Mouse (Mus musculus): ENCODE data around the gene Kcnk15. TPM values are rescaled to one million over a fixed set of nuclear protein-coding genes. Genes with fewer than 3 reads are reported as not detected.

The Kcnk15 gene
- polyA plus RNA-seq, 1 experiment from 2014 or later: not detected

DNA sequence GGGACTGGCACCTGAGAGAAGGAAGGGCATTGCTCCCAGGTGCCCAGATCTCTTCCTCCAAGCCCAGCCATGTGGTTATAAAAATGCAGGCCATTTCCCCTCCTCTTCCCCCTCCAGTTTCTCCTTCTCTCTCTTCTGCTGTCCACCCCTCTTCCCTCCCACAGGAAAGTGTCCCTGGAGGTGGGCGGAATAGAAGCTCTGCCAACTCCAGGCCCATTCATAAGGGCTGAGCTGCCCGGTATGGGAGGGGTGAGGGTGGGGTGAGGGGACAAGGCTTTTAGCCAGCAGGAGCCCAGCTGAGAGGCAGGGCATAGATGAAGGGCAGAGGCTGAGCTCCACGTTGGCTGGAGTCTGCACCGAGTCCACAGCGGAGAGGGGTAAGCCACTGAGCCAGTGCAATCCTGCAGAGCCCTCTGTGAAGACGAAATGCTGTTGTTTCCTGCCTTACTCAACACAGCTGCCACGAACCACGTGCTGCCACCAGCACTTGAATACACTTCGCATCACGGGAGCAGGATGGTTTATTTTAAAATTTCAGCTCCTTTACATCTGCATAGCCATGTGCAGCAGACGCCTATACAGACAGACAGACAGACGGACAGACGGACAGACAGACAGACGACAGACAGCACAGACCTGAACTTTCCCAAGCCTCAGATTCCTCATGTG lies 23.5 kb downstream of the Kcnk15 start:
- ATAC-seq (ENCODE audit: low FRiP score): no peak
- Histone ChIP-seq H3K4me2 (no peak overlapping the region), H3K9me3 (replicated peaks) (no peaks in the 10 kb centered on the region), H3K4me1 (peaks cover 28% of the 10 kb centered on the region), H3K27me3 (replicated peaks) (no peaks in the 10 kb centered on the region), H3K9ac (replicated peaks) (no peak overlapping the region), H3K4me3 (replicated peaks) (no peak overlapping the region), H3K27ac (replicated peaks) (no peak overlapping the region), H3K36me3 (0 out of 2 replicates have a peak, but pooled peaks cover 2% of the 10 kb centered on the region)
- 72% methylated on average over 14 of the region's 14 CpGs for WGBS

DNA sequence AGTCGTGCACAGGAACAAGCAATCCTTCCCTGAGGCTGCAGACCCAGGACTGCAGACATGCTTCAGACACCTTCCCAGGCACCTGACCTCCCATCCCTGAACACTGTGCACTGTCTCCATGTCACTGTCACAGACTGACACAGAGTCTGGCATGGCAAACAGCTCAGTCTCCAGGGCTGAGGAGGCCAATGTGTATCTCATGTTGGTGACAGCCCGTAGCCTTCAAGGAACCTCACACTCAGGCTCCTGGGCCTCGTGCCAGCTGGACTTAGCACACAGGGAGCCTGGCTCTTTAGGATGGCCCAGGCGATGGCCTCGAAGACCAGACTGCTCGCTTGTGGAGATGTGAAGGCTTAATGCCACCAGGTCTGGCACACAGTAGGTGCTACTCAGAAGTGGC lies 27.4 kb downstream of the Kcnk15 start:
- Histone ChIP-seq H3K27me3 (replicated peaks) (no peaks in the 10 kb centered on the region), H3K36me3 (0 out of 2 replicates have a peak, but pooled peaks cover 2% of the 10 kb centered on the region), H3K4me2 (no peak overlapping the region), H3K9me3 (replicated peaks) (no peaks in the 10 kb centered on the region), H3K9ac (replicated peaks) (no peak overlapping the region), H3K4me3 (replicated peaks) (no peak overlapping the region), H3K27ac (replicated peaks) (no peak overlapping the region), H3K4me1 (peaks cover 20% of the 10 kb centered on the region)
- ATAC-seq (ENCODE audit: low FRiP score): no peak
- 82% methylated on average over 6 of the region's 6 CpGs for WGBS

DNA sequence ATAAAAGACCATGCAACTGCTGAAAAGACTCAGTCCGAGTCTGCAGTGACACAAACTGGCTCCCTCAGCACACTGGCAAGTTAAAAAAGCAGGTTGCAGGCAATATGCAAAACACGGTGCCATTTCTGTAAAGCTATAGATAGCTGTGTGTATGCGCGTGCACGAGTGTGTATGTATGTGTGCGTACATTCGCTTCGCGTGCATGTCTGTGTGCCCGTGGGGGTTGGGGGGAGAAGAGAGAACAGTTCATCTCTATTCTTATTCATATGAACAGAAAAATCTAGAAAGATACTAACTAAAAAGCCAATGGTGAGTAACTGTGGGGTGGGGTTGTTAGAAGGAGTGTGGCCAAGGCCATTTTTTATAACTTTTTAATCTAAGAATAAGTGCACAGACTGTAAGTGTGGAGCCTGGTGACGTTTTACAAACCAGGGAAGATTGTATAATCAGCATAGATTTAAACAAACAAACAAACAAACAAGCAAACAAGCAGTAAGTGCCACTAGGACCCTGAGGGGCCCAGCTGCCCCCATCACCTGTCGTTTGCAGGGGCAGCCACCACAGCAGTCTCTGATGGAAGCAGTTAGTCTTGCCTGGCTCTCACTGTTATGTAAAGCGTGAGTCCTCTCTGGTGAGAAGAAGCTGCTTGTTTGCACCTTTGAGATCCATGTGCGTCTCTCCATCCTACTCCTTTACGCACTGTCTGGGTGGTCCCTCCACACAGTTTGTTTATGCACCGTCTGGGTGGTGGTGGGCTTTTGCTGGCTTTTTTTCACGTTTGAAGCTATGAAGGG lies 29.6 kb downstream of the Kcnk15 start:
- peaks cover 10% of the 10 kb centered on the region; the same call in 1 of the 2 replicates for H3K4me1 ChIP-seq
- 62% methylated on average over 17 of the region's 17 CpGs for WGBS
- no peaks in the 10 kb centered on the region for H3K9me3 ChIP-seq (replicated peaks)
- no peak overlapping the region for H3K4me2 ChIP-seq
- no peak for ATAC-seq (ENCODE audit: low FRiP score)
- H3K9ac ChIP-seq (replicated peaks): no peak overlapping the region
- no peak overlapping the region for H3K27ac ChIP-seq (replicated peaks)
- H3K27me3 ChIP-seq (replicated peaks): no peaks in the 10 kb centered on the region
- H3K4me3 ChIP-seq (replicated peaks): no peak overlapping the region
- 0 out of 2 replicates have a peak, but pooled peaks cover 2% of the 10 kb centered on the region for H3K36me3 ChIP-seq

DNA sequence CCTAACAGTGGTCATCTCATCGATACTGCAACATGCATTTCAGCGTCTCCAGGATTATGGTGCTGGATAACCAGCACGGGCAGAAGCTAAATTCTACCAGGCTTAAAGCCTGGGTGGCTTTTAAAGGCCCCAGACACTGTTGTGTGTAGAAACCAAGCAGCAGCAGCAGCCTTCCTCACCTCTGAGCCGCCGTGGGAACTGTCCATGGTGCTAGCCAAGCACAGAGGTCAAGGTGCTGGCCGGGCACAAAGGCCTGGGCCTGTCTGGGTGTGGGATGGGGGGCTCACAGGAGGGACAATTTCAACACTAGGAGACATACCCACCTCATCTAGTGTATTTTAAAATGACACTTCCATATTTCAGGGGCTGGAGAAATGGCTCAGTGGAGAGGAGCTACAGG lies 36.0 kb downstream of the Kcnk15 start:
- Histone ChIP-seq H3K9me3 (replicated peaks) (no peaks in the 10 kb centered on the region), H3K9ac (replicated peaks) (no peak overlapping the region), H3K4me2 (no peak overlapping the region), H3K27me3 (replicated peaks) (no peaks in the 10 kb centered on the region), H3K4me3 (replicated peaks) (no peak overlapping the region), H3K36me3 (no peaks in the 10 kb centered on the region), H3K27ac (replicated peaks) (no peak overlapping the region), H3K4me1 (peaks cover 21% of the 10 kb centered on the region)
- 40% methylated on average over 6 of the region's 6 CpGs for WGBS
- ATAC-seq (ENCODE audit: low FRiP score): no peak

DNA sequence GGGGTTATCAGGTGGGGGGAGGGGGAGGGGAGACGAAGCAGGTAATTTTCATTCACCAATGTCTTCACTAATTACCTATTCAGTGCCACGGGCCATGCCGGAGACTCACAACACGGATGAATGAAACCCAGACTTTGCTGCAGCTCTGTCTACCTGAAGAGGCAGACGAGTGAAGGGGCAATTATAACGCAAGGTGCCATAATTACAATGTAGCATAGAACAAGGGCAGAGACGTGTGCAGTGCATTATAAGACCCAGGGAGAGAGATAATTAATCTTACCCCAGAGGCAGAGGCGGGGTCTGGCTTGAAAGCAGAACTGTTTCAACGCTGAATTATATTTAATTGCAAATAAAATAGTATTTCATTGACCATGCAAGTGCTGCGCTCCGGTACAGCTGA lies 37.1 kb downstream of the Kcnk15 start:
- H3K36me3 ChIP-seq: no peaks in the 10 kb centered on the region
- H3K9ac ChIP-seq (replicated peaks): no peak overlapping the region
- H3K4me1 ChIP-seq: peaks cover 25% of the 10 kb centered on the region
- peak overlapping the region; percentile 11; the same call in 1 of the 2 replicates for H3K27ac ChIP-seq (replicated peaks)
- H3K4me2 ChIP-seq: no peak overlapping the region
- H3K27me3 ChIP-seq (replicated peaks): no peaks in the 10 kb centered on the region
- 37% methylated on average over 11 of the region's 11 CpGs for WGBS
- no peaks in the 10 kb centered on the region for H3K9me3 ChIP-seq (replicated peaks)
- no peak overlapping the region for H3K4me3 ChIP-seq (replicated peaks)
- no peak for ATAC-seq (ENCODE audit: low FRiP score)

DNA sequence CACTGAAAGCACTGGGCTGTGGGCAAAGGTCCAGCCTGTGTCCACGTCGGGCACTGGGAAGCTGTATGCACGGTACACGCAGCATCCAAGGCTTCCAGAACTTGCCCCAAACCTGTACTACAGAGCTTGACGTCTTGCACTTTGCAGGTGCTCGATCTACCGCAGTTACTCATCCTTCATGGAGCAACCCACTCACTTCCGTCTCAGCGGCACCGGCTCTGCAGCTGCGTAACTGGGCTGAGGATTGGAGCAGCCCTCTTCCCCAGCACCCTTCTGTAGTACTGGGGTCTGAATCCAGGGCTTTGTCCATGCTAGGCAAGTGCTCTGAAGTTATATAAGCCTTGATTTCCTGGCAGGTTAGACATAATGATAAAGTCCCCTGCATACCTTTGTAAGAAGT lies 37.8 kb downstream of the Kcnk15 start:
- Histone ChIP-seq H3K36me3 (no peaks in the 10 kb centered on the region), H3K4me1 (peaks cover 18% of the 10 kb centered on the region), H3K27ac (replicated peaks) (peak overlapping the region; percentile 11; the same call in 1 of the 2 replicates), H3K27me3 (replicated peaks) (no peaks in the 10 kb centered on the region), H3K9me3 (replicated peaks) (no peaks in the 10 kb centered on the region), H3K9ac (replicated peaks) (no peak overlapping the region), H3K4me2 (no peak overlapping the region), H3K4me3 (replicated peaks) (no peak overlapping the region)
- 86% methylated on average over 11 of the region's 11 CpGs for WGBS
- ATAC-seq (ENCODE audit: low FRiP score): no peak

DNA sequence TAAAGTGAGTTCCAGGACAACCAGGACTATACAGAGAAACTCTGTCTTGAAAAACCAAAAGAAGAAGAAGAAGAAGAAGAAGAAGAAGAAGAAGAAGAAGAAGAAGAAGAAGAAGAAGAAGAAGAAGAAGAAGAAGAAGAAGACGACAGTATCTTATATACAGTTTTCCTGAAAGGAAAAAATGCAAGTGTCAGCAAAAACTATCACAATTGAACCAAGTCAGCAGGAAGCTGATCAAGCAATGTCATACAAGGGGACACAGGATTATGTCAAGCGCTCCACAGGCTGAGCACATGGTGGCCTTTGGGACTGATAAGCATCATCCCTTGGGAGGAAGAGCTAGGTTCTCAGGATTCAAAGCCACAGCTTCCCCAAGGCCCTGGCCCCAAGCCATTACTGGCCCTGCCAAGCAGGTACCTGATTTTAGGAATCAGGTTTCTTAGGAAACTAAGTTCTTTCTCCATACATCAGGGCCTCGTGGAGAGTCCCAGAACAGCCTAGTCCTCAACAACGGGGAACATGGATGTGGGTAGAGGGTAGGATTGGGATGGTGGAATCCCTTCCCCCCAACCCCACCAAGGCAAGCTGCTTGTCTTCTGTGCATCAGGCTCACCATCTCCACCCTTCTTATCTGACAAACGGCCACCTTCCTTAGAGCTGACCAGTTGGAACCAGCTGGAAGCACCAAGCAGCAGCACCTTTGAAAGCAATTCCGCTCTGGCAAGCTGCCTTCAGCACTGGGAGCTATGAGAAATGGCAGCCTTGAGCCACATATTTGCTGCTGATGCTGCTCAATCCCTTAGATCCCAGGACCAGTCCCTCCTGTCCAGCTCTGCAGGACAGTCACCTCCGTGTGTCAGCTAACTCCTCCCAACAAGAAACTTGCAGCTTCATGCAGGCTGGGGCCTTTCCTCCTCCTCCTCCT lies 40.3 kb downstream of the Kcnk15 start:
- 69% methylated on average over 7 of the region's 7 CpGs for WGBS
- Histone ChIP-seq H3K4me1 (peaks cover 17% of the 10 kb centered on the region), H3K9me3 (replicated peaks) (no peaks in the 10 kb centered on the region), H3K27ac (replicated peaks) (no peak overlapping the region), H3K4me2 (no peak overlapping the region), H3K36me3 (no peaks in the 10 kb centered on the region), H3K9ac (replicated peaks) (no peak overlapping the region), H3K4me3 (replicated peaks) (no peak overlapping the region), H3K27me3 (replicated peaks) (no peaks in the 10 kb centered on the region)
- no peak for ATAC-seq (ENCODE audit: low FRiP score)

DNA sequence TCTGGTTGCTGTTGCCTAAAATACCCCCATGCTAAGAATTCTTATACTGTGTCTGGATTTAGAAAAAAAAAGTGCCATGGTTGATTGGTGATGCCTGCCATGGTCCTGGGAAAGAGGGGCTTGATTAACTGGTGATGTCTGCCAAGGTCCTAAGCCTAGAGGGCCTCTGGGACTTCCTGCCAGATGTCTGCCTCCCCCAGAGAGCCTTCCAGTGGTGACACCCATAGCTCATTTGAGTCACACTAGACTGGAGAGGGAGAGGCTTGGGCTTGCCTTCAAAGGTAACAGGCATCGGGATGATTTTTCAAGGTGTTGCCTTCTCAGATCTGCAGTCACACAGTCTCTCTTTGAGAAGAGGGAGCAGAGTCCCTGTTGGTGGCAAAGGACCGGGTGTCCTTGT lies 41.7 kb downstream of the Kcnk15 start:
- Histone ChIP-seq H3K9ac (replicated peaks) (no peak overlapping the region), H3K4me2 (no peak overlapping the region), H3K4me1 (peaks cover 20% of the 10 kb centered on the region), H3K4me3 (replicated peaks) (no peak overlapping the region), H3K36me3 (no peaks in the 10 kb centered on the region), H3K9me3 (replicated peaks) (no peaks in the 10 kb centered on the region), H3K27ac (replicated peaks) (no peak overlapping the region), H3K27me3 (replicated peaks) (no peaks in the 10 kb centered on the region)
- no peak for ATAC-seq (ENCODE audit: low FRiP score)
- WGBS: 70% methylated on average over 2 of the region's 2 CpGs

DNA sequence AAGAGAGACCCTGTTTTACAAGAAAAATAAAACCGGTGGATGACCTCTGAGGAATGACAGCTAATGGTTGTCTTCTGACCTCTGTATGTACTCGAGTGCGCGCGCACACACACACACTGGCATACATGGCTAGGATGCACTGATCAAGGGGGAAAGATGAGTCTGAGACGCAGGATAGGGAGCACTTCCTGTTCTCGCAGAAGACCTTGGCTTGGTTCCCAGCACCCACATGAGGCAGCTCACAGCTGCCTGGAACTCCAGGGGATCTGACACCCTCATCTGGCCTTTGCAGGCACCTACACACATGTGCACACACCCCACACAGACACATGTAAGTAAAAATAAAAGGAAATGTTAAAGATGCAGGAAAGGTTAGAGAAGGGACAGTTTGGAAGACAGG lies 43.6 kb downstream of the Kcnk15 start:
- Histone ChIP-seq H3K27ac (replicated peaks) (no peak overlapping the region), H3K4me3 (replicated peaks) (no peak overlapping the region), H3K9me3 (replicated peaks) (no peaks in the 10 kb centered on the region), H3K4me2 (no peak overlapping the region), H3K36me3 (no peaks in the 10 kb centered on the region), H3K4me1 (peaks cover 11% of the 10 kb centered on the region; the same call in 1 of the 2 replicates), H3K9ac (replicated peaks) (no peak overlapping the region), H3K27me3 (replicated peaks) (no peaks in the 10 kb centered on the region)
- no peak for ATAC-seq (ENCODE audit: low FRiP score)
- 94% methylated on average over 7 of the region's 7 CpGs for WGBS

DNA sequence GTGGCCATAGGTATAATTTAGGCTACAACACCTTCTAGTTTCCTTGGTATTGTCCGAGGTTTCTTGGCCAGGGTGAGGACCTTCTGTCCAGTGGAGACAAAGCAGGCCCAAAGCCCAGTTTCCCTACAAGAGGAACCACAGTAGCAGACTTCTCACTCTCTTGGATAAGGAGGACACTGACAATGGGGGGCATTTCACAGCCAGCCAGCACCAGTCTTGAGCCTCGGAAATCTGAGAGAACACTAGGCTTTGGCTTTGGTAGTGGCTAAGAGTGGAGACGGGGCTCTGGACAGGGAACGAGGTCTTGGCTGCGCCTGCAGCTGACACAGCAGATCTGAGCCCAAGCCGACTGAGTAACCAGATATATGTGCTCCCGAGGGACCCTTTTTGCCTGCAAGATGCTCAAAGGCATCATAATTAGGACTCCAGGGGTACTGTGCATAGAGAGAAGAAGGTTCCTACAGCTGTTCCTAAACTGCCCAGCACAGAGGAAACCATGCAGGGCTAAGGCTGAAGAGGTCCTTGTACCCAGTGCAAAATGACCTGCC lies 44.6 kb downstream of the Kcnk15 start:
- H3K4me3 ChIP-seq (replicated peaks): no peak overlapping the region
- no peaks in the 10 kb centered on the region for H3K36me3 ChIP-seq
- no peaks in the 10 kb centered on the region for H3K27me3 ChIP-seq (replicated peaks)
- WGBS: 66% methylated on average over 7 of the region's 7 CpGs
- no peak overlapping the region for H3K27ac ChIP-seq (replicated peaks)
- H3K9me3 ChIP-seq (replicated peaks): no peaks in the 10 kb centered on the region
- ATAC-seq (ENCODE audit: low FRiP score): no peak
- H3K4me1 ChIP-seq: peaks cover 11% of the 10 kb centered on the region; the same call in 1 of the 2 replicates
- H3K9ac ChIP-seq (replicated peaks): no peak overlapping the region
- H3K4me2 ChIP-seq: no peak overlapping the region

DNA sequence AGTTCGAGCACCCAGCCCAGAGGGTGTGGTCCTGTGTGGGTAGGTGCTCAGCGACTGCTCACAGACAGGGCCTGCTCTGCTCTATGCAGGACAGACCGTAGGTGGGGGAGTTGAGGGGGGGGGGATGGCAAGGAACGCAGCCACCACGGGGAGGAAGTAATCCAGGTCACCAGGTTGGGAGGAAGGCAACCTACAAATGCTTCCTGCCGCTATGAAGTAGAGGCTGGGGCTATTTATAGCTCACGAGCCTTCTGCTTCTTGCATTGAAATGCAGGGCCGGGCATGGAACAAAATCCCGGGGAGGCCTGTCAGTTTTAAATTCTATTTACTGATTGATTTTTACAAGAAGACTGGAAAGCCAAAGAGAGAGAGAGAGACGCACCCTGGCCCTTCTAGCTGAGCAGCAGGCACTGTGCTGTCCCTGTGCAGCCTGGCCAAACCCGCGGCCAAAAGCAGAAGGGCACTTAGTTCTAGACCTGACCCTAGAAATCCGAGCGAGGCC lies 46.5 kb downstream of the Kcnk15 start:
- no peak overlapping the region for H3K4me2 ChIP-seq
- no peak overlapping the region for H3K9ac ChIP-seq (replicated peaks)
- no peaks in the 10 kb centered on the region for H3K36me3 ChIP-seq
- no peak overlapping the region for H3K27ac ChIP-seq (replicated peaks)
- 47% methylated on average over 14 of the region's 14 CpGs for WGBS
- ATAC-seq (ENCODE audit: low FRiP score): no peak
- no peaks in the 10 kb centered on the region for H3K27me3 ChIP-seq (replicated peaks)
- peaks cover 8% of the 10 kb centered on the region; the same call in 1 of the 2 replicates for H3K4me1 ChIP-seq
- H3K9me3 ChIP-seq (replicated peaks): no peaks in the 10 kb centered on the region
- no peak overlapping the region for H3K4me3 ChIP-seq (replicated peaks)
